Mouse (Mus musculus): ENCODE measurements around the gene Serpini1. TPM values are rescaled to one million over a fixed set of nuclear protein-coding genes. Genes with fewer than 3 reads are reported as not detected.

Serpini1 gene
- total RNA-seq (2021) = 1 to 10 TPM; 7.3 to 7.5 TPM

DNA sequence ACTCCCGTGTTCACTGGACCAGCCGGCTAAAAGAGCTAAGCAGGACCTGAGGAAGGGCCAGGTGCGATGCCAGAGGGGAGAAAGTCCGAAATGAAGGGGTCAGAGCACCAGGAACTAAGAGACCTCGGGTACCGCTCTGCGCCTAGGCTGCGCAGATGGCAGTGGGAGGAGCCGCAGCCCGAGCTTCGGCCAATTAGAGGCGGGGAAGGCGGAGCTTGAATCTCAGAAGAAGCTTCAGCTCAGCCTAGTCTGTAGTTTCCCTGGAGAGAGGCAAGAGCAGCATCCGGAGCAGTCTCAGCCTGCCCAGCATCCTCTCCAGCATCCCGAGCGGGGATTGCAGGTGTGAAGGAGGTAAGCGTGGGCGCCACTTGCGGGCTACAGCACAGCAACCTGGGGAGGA, at the start of gene Serpini1:
Gene Serpini1, plus strand, starts transcription at position 256 of the 400 bp plus-strand sequence.
- peak; percentile 89 to 91 for DNase-seq
- intact Hi-C loops (cut with DNase I) = no loop called here

- intact Hi-C loops (cut with DNase I) = loop anchor here (2.0 to 10.0 kb wide), 2 partner anchors 197 to 299 kb away; no protein-coding TSS in a partner anchor
- peak; percentile 37 to 68 for DNase-seq
Measured at GRCm38 (mm10) chr3:75517631-75518250, 39.6 kb upstream of the Serpini1 start.

DNA sequence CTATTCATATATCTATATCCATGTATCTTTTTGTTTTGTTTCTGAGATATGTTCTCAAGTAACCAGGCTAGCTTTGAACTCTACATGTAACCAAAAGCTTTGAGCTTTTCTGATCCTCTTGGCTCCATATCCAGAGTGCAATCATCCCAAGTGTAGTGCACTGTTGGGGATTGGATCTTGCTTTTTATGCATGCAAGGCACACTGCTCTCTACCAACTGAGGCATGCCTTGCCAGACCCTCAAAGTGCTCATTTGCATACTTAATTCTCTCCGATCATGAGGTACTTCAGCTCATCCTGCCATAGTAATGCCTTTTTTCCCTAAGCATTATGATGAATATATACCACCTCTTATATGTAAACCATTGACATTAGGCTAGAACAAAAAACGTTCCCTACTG, 36.0 kb upstream of the Serpini1 start:
- intact Hi-C loops (cut with DNase I) = no loop called here
- DNase-seq = no peak

DNA sequence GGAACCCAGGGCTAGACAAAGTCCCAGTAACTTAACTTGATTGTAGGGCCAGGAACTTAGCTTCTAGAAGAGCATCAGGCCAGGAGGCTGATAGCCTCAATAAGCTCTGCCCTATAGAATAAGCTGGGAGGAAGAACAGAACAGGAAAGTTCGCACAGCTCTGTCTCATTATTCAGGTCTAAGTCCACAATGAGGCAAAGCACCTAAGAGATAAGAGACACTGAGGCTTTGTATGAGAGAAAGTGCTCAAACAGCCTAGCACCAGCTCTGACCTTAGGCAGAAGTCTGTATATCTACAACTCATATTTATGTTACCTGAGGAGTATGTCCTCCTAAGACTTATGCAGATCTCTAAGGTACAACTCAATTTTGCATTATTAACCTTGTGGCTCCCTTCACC, 34.8 kb upstream of the Serpini1 start:
- no peak for DNase-seq
- intact Hi-C loops (cut with DNase I) = no loop called here

GRCm38 (mm10) chr3:75531074-75531473, 26.3 kb upstream of the Serpini1 start:
- no peak for DNase-seq
- intact Hi-C loops (cut with DNase I) = no loop called here

DNA sequence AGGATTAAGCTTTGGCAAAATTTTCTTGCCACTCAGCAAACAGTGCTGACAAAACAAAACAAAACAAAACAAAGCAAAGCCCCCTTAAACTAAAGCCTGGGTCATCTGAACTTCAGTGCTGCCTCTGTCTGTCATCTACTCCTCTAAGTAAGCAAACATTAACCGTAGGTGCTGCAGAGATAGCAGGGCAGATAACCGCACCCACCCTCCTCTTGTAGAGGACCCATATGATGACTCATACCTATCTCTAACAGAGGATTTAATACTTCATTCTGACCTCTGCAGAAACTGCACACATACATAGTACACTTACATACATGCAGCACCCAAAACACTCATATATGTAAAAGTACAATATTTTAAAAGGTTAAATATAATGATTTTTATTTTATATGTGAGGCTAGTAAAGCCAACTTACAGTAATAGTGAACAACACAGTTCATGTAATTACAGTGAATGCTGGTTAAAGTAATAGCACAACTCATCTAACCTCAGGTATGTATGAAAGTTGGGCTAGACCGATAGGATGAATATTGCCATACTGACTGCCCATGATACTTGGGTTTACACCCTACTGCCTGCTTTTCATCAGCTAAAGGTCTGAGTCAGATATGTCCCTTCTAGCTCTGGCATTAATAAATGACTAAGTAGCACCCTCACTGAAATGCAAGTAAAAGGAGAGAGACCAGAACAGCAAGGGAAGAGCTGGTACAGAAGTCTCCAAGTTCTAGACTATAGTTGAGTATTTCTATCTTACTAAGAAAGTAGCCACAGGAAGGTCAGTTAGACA, 23.1 kb upstream of the Serpini1 start:
- DNase-seq = no peak
- intact Hi-C loops (cut with DNase I) = no loop called here

DNA sequence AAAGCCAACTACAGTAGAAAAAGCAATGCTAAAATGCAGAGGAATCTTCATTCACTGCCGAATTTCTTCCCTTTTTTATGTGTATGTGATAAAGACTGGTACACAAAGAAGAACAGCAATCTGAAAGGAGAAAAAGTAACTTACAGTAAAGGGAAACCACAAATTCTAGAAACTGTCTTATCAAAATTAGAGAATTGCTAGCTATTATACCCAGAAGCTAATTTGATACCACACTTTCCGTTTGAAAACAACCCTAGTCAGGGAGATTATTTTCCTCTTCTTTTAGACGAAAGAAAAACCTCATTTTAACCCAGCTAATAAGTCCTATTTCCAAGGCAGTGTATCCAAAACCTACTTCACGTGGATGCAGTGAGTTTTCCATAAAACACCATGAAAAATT, 16.1 kb upstream of the Serpini1 start:
- intact Hi-C loops (cut with DNase I) = no loop called here
- no peak for DNase-seq

GRCm38 (mm10) chr3:75542852-75543251, 14.5 kb upstream of the Serpini1 start:
- peak; percentile 43 to 50 for DNase-seq
- intact Hi-C loops (cut with DNase I) = no loop called here

GRCm38 (mm10) chr3:75544287-75544686, 13.1 kb upstream of the Serpini1 start:
- intact Hi-C loops (cut with DNase I) = no loop called here
- no peak for DNase-seq

- DNase-seq = no peak
- intact Hi-C loops (cut with DNase I) = no loop called here
Measured at GRCm38 (mm10) chr3:75551248-75551647, 6.1 kb upstream of the Serpini1 start.

- DNase-seq = no peak
- intact Hi-C loops (cut with DNase I) = no loop called here
Measured at GRCm38 (mm10) chr3:75556121-75556694, 1.1 kb upstream of the Serpini1 start.

DNA sequence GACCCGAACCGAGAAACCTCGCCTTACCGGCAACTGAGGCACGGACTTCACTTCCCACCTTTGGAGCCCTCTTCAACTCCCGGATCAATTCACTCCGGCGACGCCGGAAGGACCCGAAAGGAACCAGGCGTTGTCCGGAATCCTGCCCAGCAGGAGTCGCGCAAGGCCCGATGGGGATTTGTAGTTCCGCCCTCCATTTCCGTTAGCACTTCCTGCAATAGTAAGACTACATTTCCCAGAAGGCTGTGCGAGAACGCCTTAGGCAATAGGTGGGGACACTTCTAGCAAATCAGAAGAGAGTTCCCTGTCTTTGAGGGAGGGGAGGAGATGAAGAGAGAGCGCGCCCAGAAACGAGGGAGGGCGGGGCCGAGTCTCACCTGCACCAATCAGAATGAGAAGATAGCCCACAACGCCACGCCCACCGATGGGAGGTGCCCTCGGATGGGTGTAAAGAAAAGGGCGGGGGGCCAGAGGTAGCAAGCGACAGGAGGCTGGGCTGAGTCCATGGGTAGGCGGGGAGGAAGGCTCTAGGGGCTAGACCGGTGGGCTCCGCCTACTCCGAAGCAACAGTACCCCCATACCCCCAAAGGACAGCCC, 554 bp upstream of the Serpini1 start, which contains the start of gene Pdcd10:
Gene Pdcd10, minus strand, starts transcription at position 162 of the 597 bp plus-strand sequence.
- intact Hi-C loops (cut with DNase I) = no loop called here
- peak; percentile 99 for DNase-seq

DNA sequence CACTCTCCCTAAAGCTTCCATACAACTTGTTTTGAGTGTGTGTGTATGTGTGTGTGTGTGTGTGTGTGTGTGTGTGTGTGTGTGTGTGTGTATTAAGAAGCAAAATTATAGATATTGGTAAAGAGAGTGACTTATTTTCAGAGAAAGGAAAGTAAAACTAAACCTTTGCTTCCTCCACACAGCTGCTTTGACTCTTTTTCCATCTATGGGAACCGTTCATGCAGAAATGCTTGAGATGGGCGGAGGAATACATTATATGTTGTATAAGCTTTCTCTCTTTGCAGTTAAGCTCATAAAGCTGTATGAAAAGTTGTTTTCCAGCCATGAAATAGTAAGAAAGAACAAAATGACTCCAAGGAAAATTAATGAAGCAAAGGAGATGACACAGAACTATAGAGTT, 16.7 kb downstream of the Serpini1 start:
- no peak for DNase-seq
- intact Hi-C loops (cut with DNase I) = no loop called here

DNA sequence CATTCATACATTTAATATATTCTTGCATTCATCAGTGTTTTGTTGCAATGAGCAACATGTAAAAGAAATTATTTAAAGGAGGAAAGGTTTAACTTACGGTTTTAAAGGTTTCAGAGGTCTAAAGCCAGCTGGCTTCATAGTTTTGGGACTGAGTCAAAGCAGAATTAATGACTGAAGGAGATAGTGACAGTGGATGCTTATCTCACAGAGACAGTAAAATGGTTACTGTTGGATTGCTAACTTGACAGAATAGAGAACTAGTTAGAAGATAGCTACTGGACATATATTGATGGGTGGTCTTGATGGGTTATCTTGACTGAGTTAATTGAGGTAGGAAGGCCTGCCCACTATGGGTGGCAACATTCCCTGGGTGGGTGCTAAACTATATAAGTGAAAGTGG, 18.2 kb downstream of the Serpini1 start:
- intact Hi-C loops (cut with DNase I) = no loop called here
- DNase-seq = no peak

DNA sequence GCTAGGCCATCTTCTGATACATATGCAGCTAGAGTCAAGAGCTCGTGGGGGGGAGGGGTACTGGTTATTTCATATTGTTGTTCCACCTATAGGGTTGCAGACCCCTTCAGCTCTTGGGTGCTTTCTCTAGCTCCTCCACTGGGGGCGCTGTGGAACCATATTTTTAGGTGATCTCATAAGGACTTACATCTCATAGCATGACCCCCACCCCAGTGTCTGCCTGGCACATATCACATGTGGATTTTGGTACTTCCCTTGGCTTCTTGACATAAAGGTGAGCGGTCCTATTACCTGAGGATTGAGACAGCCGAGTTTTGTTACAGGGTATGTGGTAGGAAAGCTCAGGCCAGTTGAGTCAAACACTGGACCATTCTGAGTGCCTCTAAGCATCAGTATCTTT, 22.0 kb downstream of the Serpini1 start:
- intact Hi-C loops (cut with DNase I) = no loop called here
- peak in 1 of 2 experiments; percentile 25 for DNase-seq

- intact Hi-C loops (cut with DNase I) = no loop called here
- DNase-seq = peak in 1 of 2 experiments; percentile 4
Measured at GRCm38 (mm10) chr3:75583293-75583692, 25.9 kb downstream of the Serpini1 start.

GRCm38 (mm10) chr3:75584898-75585297, 27.6 kb downstream of the Serpini1 start:
- no peak for DNase-seq

DNA sequence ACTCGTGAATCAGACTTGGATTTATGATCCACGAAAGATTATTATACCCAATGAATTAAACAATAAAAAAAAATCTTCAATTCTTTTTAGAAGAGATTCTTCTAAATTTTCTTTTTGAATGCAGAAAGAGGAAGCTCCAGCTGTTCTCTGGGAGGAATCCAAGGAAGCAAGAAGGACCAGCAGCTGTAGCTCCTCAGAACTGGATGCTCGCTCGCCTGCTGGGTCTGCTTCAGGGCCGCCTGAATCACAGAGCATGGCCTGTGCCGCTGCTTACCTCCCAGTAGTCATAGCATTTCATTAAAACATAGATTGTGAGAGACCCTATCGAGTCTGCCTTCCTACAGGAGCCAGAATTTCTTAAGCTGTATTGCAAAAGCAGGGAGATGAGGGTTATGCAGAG, 53.7 kb downstream of the Serpini1 start:
- intact Hi-C loops (cut with DNase I) = no loop called here
- DNase-seq = peak; percentile 59 to 60

More at GRCm38 (mm10) chr3:75584898-75585297, 27.6 kb downstream of the Serpini1 start:
- intact Hi-C loops (cut with DNase I) = no loop called here

DNA sequence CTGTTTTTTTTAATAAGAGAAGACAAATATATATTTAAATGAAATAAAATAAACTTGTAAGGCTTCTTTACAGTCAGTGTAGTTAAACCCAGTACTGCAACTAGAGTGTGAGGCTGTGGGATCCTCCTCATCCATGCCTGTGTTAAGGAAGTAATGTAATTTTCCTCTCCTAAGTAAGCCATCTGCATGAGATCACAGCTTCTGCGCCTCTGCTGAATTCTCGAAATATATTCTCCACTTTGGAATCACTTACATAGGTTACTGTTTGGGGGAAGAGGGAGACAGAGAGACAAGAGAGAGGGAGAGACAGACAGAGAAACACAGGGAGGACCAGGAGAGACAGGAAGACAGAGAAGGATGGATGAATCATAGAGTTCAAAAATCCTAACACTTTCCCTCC, 67.3 kb downstream of the Serpini1 start:
- no peak for DNase-seq
- intact Hi-C loops (cut with DNase I) = no loop called here

DNA sequence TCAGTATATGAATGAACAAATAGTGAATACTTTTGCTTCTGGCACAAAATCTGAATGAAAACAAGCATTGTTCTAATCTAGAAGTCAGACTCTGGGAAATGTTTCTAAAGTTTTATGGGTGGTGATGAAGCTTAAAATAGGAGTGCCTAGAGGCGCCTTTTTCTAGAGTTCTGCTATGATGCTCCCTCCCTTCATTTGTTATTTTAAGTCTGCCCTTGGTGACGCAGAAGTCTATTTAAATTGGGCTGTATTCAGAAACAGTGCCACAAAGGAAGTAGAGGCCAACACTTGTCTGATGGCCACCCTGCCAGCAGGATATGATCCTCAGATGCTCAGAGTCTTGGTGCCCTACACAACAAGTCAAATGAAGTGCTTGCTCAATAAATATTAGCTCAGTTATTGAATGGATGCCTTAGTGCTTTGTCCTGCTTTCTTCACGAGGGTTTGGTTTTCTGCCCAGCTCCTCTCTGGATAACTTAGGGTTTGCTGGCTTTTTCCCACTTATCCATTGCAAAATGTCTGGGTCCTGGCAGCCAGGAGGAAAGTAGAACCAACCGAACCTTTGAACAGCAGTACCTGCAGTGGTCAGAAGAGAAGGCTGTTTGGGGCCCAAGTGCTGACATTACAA, 73.8 kb downstream of the Serpini1 start:
- intact Hi-C loops (cut with DNase I) = no loop called here
- no peak for DNase-seq

DNA sequence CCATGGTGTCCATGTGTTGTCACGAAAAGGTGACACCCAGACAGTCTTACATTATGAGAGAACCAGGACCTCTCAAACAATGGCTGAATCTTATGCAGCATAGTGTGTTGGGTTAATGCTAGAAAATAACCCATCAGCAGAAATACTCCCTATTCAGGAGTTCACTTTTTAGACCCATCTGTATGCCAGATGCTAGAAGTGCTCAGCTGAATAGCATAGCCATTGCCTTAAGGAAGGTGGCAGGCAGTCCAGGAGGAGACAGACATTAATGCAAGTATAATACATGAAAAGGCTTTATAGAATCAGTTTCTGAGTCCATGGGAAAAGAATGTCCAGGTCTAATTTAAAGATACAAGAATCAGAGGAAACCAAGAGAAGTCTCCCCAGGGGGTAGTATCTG, 75.9 kb downstream of the Serpini1 start:
- no peak for DNase-seq
- intact Hi-C loops (cut with DNase I) = no loop called here

Data from heart, postnatal 10 days (tissue).